Mouse (Mus musculus) embryo, embryonic 11 days (tissue): ENCODE results near the gene Nav3.

Experiments used
- DNase-seq: peaks from one replicate; pipeline ENCODE4 v3.0.0-alpha.2; 2015

Nav3 gene

GRCm38 (mm10) chr10:109793491-109793890 lies 662.5 kb downstream of the Nav3 start:
- DNase-seq = no peak

GRCm38 (mm10) chr10:109788728-109789127 lies 667.3 kb downstream of the Nav3 start:
- DNase-seq = no peak

DNA sequence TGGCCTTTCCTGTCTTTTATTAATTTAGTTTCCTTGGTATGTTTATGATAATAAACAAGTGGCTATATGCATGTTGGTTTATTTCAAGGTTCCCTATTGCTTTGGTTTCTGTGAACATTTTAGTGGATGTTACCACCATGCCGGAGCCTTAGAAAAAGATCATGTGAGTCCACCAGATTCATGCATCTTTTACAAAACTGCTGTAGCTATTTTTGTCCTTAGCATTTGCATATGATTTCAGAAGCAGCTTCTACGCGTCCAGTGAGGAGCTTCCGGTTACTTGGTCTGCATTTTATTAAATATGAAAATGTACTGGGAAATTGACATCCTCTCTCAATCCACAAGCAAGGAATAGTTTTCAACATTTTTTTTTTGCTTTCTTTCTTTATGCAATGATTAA lies 676.9 kb downstream of the Nav3 start:
- no peak for DNase-seq

DNA sequence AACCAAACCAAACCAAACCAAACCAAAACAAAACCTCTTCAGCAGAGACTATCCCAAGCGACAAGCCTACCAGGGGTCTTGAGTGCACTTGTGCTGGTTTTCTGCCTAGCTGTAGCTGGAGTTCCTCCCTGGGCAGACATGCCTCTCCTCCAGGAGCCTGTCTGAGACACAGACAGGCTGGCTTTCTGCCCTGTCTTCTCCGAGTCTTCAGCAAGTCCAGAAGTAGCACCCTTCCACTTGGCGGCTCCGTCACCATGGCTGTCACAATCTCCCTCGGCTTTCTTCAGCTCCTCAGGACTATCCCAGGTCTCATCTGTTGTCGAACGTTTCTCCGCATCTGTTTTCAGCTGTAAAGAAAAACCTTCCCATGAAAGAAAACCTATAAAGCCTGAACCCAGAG lies 686.9 kb downstream of the Nav3 start:
- no peak for DNase-seq

- peak; percentile 78 for DNase-seq
Observed at GRCm38 (mm10) chr10:109765650-109766049, 690.4 kb downstream of the Nav3 start.

DNA sequence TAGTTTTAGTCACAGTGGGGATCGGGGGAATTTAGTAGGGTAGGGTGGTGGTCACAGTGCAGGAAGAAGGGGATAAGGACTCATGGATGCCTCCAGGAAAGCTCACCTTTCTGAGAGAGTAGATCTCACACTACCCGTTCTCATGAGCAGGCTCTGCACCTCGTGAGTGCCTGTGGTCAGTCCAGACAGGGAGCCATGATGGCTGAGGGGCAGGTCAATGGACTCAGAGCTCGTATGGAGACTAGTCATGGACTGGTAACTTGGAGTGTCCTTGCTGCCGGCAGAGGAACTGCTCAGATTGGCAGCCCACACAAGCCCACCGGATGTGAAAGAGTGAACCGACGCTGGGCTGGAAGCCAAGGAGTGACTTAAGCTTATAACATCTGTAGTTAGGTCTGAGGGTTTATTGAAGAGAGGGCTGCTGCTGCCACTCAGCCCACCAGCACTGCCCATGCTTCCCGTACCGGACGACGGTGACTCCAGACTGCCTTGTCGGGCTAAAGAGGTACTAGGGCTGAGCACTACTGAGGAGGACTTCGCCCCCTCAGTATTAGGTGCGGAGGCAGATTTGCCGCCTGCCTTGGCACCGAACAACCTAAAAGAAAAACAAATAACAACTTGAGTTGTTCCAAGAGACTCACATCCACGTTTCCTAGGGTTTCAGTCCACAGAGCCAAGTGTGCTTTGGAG lies 691.4 kb downstream of the Nav3 start:
- DNase-seq = no peak

- DNase-seq = no peak
Observed at GRCm38 (mm10) chr10:109758921-109759600, 696.9 kb downstream of the Nav3 start.

- DNase-seq = peak; percentile 56
Observed at GRCm38 (mm10) chr10:109746901-109747300, 709.1 kb downstream of the Nav3 start.

GRCm38 (mm10) chr10:109741664-109742063 lies 714.3 kb downstream of the Nav3 start:
- no peak for DNase-seq

GRCm38 (mm10) chr10:109740326-109740725 lies 715.7 kb downstream of the Nav3 start:
- DNase-seq = no peak

DNA sequence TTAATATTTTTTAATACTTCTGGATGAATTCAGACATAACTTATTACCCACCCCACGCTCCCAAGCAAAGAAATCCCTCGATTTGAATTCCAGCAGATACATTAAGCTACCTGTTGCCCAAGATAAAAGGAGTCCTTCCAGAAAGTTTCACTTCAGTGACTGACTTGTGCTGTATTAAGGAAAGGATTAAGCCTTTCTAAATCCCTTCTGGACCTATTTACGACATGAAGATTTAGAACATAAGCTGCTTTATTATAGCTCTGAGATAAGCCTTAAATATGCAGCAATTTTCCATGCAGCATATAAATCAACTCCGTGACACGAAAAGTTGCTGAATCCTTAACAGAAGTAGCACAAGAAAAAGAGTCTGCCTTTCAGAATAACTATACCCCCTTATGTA lies 732.4 kb downstream of the Nav3 start:
- no peak for DNase-seq

- no peak for DNase-seq
Observed at GRCm38 (mm10) chr10:109718808-109719207, 737.2 kb downstream of the Nav3 start.

DNA sequence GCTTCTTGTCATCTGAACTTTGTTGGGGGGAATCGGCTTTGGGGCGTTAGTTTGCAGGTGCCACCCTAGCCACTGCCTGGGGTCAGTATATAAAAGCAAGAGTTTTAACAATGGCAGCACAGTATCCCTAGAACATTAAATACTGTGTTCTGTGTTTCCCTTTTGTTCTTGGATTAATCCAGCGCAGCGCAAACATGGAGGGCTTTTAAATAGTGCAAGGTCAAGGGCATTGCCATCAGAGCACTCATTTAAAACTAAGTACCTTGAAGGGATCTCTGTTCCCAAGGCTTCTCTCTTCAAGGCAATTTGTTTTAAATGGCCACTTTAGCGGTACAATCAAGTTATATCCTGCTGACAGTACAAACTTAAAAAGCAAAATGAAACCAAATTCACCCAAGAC lies 737.6 kb downstream of the Nav3 start:
- DNase-seq = no peak

- peak; percentile 65 for DNase-seq
Observed at GRCm38 (mm10) chr10:109713001-109713400, 743.0 kb downstream of the Nav3 start.

DNA sequence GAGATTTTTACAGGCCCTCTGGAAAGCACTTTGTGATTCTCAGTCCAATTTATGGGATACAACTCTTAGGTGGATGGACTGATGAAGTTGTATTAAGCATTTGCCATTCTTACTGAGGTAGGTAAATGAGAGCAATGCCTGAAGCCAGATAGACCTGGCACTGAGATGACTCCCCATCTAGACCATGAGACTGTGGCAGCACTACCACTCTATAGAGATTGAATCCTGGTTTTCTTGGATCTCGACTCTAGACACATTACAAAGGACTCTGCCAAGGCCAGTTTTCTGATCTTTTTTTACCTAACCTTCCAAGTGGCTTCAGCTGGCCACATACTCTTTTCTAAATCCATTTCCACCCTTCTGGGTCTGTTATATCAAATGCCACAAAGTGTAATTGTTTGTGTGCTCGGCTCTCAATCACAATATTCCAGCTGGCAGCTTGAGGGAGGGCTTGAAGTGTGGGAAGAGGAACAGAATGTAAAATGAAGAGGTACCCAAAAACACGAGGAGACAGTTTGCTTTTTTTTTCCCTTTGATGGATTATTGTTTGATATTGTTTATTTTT lies 756.2 kb downstream of the Nav3 start:
- DNase-seq = no peak

DNA sequence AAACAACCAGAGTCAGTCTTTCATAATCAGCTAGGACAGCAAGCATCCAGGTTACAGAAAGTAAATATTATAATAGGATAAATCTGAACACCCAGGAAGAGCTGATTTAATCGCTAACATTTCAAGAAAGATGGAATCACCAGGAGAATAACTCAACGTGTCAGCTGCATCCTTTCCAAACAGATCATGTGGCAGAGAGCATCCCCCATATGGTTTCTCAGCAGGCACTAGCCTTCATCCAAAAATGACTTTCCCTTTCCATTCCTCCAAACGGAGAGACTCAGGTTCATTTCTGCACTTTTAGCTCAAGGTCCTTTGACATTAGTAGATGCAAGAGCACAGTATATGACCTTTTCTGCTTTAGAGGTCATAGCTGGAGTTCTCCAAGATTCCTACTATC lies 765.4 kb downstream of the Nav3 start:
- no peak for DNase-seq

GRCm38 (mm10) chr10:109684109-109685056 lies 771.6 kb downstream of the Nav3 start:
- peak; percentile 84 for DNase-seq

GRCm38 (mm10) chr10:109672896-109673295 lies 783.1 kb downstream of the Nav3 start:
- no peak for DNase-seq

DNA sequence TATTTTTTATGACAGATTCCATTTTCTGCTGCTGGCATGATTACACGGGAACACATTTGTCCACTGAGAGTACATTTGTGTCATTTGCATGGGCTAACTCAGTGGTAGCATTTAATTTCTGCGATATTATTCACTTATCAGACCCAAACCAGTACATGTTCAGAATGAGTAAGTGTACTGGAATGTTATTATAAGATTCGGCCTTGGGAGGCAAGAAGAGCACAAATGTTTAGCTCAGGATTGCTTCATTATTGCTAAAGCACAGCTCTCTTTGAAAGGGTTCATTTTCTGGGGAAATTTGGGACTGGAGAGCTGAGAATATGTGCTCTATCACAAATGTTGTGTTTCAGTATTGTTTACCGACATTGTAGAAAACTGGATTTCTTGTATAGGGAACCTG lies 788.6 kb downstream of the Nav3 start:
- no peak for DNase-seq

- DNase-seq = peak; percentile 76
Observed at GRCm38 (mm10) chr10:109664629-109665317, 791.2 kb downstream of the Nav3 start.

DNA sequence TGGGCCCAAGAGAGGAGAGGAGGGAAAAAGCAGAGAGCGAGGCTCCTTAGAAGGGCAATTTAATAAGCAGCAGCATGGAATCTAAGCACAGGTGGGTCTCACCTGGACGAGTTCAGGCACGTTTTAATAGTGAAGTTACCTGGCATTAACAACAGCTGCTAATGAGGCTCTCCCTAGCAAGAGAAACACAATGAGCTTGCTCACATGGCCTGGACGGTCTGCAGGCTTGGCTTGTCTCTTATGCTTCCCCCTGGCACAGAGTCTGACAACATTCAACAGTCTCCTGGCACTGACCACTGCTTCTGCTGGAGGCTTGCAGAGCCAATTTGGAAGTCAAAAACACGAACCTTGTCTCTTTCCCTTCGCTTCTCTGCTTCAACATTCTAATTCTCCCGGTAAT lies 804.5 kb downstream of the Nav3 start:
- DNase-seq = no peak

DNA sequence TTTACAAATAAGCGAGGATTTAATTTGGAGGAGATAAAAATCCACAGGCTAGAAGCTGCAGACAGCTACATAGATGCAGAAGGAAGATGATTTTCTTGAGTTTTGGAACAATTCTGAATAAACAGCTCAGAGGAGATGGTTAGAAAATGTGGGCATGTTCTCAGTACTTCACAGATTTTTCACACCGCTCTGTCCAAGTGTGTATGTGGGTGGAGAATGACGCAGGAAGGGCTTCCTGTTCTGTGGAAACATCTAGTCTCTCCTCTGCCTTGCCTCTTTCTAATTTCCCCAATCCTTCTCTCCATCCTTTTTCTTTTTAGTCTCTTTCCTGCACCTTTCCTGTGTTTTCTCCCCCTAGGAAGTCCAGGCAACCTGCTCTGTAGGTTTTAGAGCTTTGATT lies 812.4 kb downstream of the Nav3 start:
- no peak for DNase-seq

DNA sequence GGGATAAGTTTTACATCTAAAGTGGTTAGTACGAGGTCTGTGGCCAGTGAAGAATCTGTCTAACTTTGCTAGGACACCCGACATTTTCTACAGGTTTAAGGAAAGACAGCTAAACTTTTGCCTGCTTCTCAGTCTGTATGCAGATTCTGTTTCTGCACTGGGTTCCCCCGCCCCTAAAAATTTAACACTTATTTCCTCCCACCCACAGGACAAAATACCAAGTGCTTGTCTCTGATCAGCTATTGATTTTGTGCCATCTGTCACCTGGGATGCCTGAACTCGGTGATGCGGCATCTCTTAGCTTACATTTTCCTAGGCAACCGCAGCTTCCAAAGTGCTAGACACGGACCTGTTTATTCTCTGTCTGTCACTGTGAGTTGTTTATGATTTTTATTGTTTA lies 814.2 kb downstream of the Nav3 start:
- DNase-seq = no peak
